Mouse (Mus musculus): Measurements from ENCODE around the gene Fkbp8. TPM values are rescaled to one million over a fixed set of nuclear protein-coding genes. Genes with fewer than 3 reads are reported as not detected.
A peak's percentile ranks its signal among the peaks of the same experiment; 100 is the strongest.

Fkbp8 gene
- polyA plus RNA-seq, 1 experiment from 2014 or later: 360 TPM

DNA sequence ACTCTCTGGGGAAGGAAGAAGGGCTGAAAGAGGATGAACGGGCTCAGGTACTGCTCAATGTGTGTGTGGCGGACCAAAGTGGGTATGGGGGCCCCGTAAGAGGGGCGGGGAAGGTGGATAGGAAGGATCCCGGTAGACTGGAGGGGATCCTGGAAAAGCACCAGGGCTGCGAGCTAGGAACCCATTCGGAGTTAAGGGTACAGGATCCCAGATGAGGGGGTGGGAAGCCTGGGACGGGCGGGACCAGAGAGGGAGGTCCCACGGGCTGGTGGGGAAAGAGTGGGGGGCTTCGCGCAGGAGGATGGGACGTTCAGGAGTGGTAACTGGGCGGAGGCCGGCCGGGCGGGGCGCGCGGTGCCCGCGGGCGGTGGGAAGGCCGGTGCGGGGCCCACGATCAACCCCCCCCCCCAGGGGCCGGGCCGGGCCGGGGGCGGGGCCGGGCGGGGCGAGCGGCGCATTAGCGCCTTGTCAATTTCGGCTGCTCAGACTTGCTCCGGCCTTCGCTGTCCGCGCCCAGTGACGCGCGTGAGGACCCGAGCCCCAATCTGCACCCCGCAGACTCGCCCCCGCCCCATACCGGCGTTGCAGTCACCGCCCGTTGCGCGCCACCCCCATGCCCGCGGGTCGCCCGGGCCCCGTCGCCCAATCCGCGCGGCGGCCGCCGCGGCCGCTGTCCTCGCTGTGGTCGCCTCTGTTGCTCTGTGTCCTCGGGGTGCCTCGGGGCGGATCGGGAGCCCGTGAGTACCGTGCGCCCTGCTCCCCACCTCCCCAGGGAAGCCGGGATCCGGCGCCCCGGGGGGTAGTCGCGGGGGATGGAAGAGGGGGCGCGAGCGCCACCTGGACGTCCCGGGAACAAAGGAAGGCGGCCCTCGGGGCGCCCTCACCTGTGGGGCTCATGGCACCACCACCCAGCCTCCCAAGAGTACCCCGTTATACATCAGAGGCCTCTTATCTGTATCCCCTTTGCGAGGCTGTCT is 34.6 kb upstream of the Fkbp8 start, which contains the start of gene Crlf1:
Crlf1 (plus strand) TSS at position 495 of the 977 bp plus-strand sequence.
- DNase-seq (ENCODE audit: low spot score): no peak
- Histone ChIP-seq H3K4me1 (replicated peaks) (peaks cover 79% of the 10 kb centered on the region), H3K27ac (peak within 1 kb of the TSS; percentile 75), H3K4me3 (peak within 1 kb of the TSS; percentile 51), H3K27me3 (ENCODE audit: insufficient read depth, poor library complexity, severe bottlenecking) (peaks cover 100% of the 10 kb centered on the region), H3K9me3 (no peaks in the 10 kb centered on the region), H3K36me3 (no peaks in the 10 kb centered on the region)
- WGBS: under 1% methylated on average over 82 of the region's 93 CpGs

DNA sequence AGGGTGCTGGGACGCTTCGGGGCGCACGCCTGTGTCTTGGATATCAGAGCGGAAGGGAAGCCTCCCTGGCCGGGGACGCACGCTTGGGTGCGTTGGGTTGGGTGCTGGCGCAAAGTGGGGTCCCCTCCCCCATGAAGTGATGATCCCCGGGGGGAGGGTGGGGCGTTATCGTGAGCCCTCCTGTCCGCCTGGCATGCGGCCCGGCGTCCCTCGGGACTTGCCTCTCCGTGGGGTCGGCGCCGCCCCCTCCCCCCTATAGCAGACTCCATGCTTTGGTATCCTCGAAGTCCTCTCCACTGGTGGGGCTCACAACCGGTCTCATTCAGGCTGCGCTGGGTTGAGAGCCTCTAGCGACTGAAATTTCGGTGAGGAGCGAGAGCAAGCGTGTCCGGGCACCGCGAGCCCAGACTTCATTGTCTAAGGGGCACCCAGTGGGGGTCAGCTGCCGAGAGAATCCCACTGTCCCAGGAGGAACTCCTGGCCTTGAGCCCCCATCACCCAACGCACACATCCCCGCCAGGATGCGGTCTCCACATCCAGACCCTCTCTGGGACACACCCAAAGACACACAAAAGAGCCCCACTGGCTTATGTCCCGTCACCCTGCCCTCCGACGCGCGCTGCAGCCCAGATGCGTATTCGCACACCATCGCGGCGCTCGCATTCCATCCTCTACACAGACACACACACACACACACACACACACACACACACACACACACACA is 33.7 kb upstream of the Fkbp8 start:
- Histone ChIP-seq H3K4me3 (peak overlapping the region; percentile 51), H3K36me3 (no peaks in the 10 kb centered on the region), H3K27me3 (ENCODE audit: insufficient read depth, poor library complexity, severe bottlenecking) (peaks cover 100% of the 10 kb centered on the region), H3K9me3 (no peaks in the 10 kb centered on the region), H3K4me1 (replicated peaks) (peaks cover 70% of the 10 kb centered on the region), H3K27ac (peak overlapping the region; percentile 75)
- WGBS: 2% methylated on average over 47 of the region's 47 CpGs
- no peak for DNase-seq (ENCODE audit: low spot score)

DNA sequence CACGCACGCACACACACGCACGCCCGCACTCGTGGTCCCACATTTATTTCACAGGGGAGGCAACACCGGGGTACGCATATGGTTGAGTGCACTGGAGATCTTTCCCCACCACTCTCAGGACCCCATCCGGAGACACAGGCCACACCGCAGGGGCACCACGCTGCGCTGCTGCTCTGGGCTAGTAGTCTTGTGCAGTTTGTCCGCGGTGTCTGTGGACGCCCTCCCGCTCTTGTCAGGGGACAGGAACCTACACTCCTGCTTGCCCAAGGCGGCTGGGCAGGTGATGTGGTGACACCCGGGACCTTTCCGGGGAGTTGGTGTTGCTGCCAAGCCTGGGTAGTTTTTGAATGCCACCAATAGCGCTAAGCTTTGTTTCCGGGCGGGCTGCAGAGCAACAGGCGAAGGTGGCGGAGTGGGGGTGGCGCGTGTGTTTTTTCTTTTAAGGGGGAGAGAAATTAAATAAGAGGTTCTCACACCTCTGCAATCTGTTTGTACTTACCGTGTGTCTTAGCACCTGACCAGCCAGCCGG is 33.0 kb upstream of the Fkbp8 start:
- WGBS: 3% methylated on average over 28 of the region's 28 CpGs
- Histone ChIP-seq H3K27ac (no peak overlapping the region), H3K27me3 (ENCODE audit: insufficient read depth, poor library complexity, severe bottlenecking) (peaks cover 100% of the 10 kb centered on the region), H3K9me3 (no peaks in the 10 kb centered on the region), H3K4me1 (replicated peaks) (peaks cover 66% of the 10 kb centered on the region), H3K4me3 (peak overlapping the region; percentile 51), H3K36me3 (no peaks in the 10 kb centered on the region)
- no peak for DNase-seq (ENCODE audit: low spot score)

DNA sequence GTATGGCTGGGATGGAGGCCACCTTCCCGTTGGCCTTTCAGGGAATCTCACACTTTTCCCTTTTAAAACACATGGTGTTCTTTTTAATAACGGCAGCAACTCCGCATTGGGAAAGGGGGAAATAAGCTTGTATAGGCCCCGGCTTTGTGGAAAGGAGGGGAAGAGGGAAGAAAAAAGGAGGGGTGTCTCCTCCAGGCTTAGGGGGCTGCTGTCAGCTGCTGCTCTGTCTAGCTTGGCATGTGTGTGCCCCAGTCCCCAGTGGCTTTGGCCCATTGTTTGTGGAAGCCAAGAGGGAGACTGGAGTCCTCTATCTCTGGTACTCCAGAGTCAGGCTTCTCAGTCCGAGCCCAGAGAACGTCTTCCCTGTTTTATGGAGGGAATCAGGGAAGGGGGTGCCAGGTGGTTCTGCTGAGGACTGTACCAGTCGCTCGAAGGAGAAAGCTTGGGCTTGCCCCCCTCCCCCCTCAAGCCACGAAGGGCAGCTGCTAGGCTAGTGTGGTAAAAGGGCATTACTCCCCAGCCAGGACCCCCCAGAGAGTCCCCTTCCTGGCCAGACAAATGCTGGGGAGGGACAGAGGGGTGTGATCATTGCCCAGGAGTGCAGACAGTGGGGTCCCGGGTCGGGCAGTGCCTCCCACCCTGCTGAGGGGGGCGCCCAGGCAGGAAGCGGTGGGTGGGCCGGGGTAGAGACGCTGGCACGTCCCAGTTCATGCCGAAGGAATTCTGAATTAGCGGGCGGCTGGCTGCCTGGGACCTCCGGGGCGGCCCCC is 32.3 kb upstream of the Fkbp8 start:
- WGBS: 2% methylated on average over 21 of the region's 21 CpGs
- Histone ChIP-seq H3K4me1 (replicated peaks) (peaks cover 65% of the 10 kb centered on the region), H3K9me3 (no peaks in the 10 kb centered on the region), H3K4me3 (peak overlapping the region; percentile 51), H3K36me3 (no peaks in the 10 kb centered on the region), H3K27me3 (ENCODE audit: insufficient read depth, poor library complexity, severe bottlenecking) (peaks cover 100% of the 10 kb centered on the region), H3K27ac (no peak overlapping the region)
- no peak for DNase-seq (ENCODE audit: low spot score)

DNA sequence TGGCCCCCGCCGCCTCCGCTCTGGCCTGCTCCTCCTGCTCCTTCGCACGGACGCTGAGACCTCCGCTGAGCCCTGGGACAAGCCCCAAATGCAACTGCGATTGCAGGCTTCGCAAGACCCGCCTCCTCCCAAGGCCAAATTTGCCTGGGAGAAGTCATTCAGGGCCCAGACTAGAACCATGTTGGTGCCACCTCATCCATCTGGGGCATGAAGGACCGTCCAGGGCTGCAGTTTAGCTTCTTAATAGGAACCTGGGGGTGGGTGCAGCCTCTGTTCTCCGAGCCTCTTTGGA is 31.8 kb upstream of the Fkbp8 start:
- H3K36me3 ChIP-seq: no peaks in the 10 kb centered on the region
- H3K4me1 ChIP-seq (replicated peaks): peaks cover 65% of the 10 kb centered on the region
- DNase-seq (ENCODE audit: low spot score): no peak
- H3K4me3 ChIP-seq: peak overlapping the region; percentile 51
- H3K27ac ChIP-seq: no peak overlapping the region
- WGBS: 6% methylated on average over 12 of the region's 12 CpGs
- H3K27me3 ChIP-seq (ENCODE audit: insufficient read depth, poor library complexity, severe bottlenecking): peaks cover 100% of the 10 kb centered on the region
- H3K9me3 ChIP-seq: no peaks in the 10 kb centered on the region

DNA sequence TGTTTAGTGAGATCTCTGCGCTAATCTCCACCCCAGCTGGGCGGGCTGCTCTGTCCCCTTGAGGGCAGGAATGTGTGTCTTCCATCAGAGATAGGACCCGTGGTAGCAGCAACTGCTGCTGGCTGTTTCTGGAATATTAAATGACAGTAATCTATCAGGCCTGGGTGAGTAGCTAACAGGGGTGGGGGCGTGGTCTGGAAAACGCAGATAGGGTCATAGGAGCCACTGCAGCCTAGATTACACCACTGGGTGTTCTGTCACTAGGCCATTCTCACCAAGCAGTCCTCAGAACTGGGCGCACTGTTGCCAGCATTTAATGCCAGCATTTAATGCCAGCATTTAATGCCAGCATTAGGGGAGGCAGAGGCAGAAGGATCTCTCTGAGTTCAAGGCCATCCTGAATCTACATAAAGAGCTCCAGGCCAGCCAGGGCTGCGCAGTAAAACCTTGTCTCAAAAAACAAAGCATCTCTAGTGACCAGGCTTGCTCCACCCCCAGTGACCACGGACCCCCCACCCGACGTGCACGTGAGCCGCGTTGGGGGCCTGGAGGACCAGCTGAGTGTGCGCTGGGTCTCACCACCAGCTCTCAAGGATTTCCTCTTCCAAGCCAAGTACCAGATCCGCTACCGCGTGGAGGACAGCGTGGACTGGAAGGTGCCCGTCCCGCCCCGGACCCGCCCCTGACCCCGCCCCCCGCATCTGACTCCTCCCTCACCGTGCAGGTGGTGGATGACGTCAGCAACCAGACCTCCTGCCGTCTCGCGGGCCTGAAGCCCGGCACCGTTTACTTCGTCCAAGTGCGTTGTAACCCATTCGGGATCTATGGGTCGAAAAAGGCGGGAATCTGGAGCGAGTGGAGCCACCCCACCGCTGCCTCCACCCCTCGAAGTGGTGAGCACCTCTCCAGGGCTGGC is 26.9 kb upstream of the Fkbp8 start:
- Histone ChIP-seq H3K27ac (no peak overlapping the region), H3K27me3 (ENCODE audit: insufficient read depth, poor library complexity, severe bottlenecking) (peaks cover 93% of the 10 kb centered on the region), H3K4me1 (replicated peaks) (peaks cover 60% of the 10 kb centered on the region), H3K36me3 (peaks cover 18% of the 10 kb centered on the region), H3K4me3 (peak overlapping the region; percentile 25), H3K9me3 (no peaks in the 10 kb centered on the region)
- 8% methylated on average over 39 of the region's 39 CpGs for WGBS
- no peak for DNase-seq (ENCODE audit: low spot score)

DNA sequence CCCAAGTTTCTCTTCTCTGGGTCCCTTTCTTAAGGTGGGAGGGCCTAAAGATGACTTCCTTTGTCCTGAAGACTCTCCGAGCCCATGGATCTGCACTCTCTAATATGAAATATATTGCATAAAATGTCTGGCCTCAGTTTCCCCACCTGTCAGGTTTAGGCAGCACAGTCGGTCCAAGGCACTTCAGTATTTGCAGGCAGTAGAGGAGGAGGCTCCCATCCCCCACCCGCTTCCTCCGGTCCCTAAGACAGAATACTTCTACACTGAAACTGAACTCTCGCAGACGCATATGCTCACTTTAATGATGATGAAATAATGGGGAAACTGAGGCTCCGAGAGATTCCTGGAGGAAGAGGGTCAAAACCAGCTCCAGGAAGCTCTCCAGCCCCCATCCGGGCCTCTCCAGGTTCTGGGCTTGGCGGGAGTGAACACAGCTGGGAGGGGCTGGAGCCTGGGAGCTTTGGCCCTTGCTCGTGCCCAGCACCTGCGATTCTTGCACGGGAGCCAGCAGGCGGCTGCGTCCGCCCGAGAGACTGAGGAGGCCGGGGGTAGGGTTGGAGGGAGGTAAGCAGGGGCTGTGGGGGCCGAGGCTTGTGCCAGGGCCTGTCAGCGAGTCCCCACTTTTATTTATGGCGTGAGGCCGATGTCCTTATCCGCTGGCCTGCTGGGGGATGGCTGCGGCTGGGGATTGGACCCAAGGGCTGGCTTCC is 25.5 kb upstream of the Fkbp8 start:
- no peak for DNase-seq (ENCODE audit: low spot score)
- WGBS: 13% methylated on average over 23 of the region's 23 CpGs
- Histone ChIP-seq H3K36me3 (peaks cover 19% of the 10 kb centered on the region), H3K27ac (no peak overlapping the region), H3K4me1 (replicated peaks) (peaks cover 68% of the 10 kb centered on the region), H3K27me3 (ENCODE audit: insufficient read depth, poor library complexity, severe bottlenecking) (peaks cover 80% of the 10 kb centered on the region), H3K9me3 (no peaks in the 10 kb centered on the region), H3K4me3 (peak overlapping the region; percentile 16)

DNA sequence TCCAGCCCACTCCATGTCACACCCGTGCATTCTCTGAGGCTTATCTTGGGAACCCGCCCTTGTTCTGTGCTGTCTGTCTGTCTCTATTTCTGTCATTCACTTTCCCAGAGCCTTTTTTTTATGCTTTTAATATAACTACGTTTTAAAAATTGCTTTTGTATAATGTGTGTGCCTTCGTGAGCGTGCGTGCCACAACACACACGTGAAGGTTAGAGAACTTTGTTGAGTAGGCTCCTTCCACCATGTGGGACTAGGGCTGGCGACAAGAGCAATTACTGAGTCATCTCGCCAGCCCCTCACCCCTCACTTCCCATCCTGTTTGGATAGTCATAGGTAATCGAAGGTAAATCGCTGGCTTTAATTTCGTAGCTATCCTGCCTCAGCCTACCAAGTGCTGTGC is 25.0 kb upstream of the Fkbp8 start:
- peak overlapping the region; percentile 18; the same call in 1 of the 2 replicates for H3K4me3 ChIP-seq

DNA sequence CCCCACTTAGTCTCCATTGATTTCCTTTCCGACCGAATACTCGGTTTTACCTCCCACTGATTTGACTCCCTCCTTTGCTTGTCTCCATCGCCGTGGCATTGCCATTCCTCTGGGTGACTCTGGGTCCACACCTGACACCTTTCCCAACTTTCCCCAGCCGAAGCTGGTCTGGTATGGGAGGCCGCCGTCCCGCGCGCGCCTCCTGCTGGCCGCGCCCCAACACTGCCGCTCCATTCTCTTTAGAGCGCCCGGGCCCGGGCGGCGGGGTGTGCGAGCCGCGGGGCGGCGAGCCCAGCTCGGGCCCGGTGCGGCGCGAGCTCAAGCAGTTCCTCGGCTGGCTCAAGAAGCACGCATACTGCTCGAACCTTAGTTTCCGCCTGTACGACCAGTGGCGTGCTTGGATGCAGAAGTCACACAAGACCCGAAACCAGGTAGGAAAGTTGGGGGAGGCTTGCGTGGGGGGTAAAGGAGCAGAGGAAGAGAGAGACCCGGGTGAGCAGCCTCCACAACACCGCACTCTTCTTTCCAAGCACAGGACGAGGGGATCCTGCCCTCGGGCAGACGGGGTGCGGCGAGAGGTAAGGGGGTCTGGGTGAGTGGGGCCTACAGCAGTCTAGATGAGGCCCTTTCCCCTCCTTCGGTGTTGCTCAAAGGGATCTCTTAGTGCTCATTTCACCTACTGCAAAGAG is 24.3 kb upstream of the Fkbp8 start:
- WGBS: 12% methylated on average over 46 of the region's 46 CpGs
- Histone ChIP-seq H3K36me3 (peaks cover 31% of the 10 kb centered on the region), H3K4me1 (replicated peaks) (peaks cover 74% of the 10 kb centered on the region), H3K4me3 (peak overlapping the region; percentile 21), H3K9me3 (no peaks in the 10 kb centered on the region), H3K27ac (peak overlapping the region; percentile 12; the same call in 1 of the 2 replicates), H3K27me3 (ENCODE audit: insufficient read depth, poor library complexity, severe bottlenecking) (peaks cover 67% of the 10 kb centered on the region)
- DNase-seq (ENCODE audit: low spot score): peak; percentile 76

More for the DNA sequence above, 25.0 kb upstream of the Fkbp8 start:
- Histone ChIP-seq H3K4me1 (replicated peaks) (peaks cover 71% of the 10 kb centered on the region), H3K27me3 (ENCODE audit: insufficient read depth, poor library complexity, severe bottlenecking) (peaks cover 74% of the 10 kb centered on the region), H3K27ac (no peak overlapping the region), H3K36me3 (peaks cover 24% of the 10 kb centered on the region), H3K9me3 (no peaks in the 10 kb centered on the region)
- no peak for DNase-seq (ENCODE audit: low spot score)
- 35% methylated on average over 12 of the region's 12 CpGs for whole genome bisulfite sequencing

DNA sequence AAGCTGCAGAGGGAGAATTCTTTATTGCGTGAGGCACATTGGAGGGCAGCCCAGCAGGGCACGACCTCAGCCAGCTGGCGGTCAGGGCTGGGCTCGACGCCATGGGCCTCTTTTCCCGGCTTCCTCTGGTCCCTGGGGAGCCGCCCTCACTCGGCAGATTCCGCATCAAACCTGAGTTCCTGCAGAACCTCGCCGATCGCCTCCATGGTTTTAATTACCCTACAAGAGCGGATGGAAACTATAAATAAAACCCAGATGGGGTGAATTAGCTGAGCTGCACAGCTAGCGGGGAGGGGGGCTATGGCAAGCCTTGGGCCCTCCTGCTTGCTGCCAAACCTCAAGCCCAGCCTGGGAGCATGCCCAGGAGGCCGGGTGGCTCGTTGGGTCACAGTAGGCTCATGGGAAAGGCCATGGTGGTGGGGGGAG is 23.2 kb upstream of the Fkbp8 start:
- H3K27me3 ChIP-seq (ENCODE audit: insufficient read depth, poor library complexity, severe bottlenecking): peaks cover 56% of the 10 kb centered on the region
- 52% methylated on average over 16 of the region's 16 CpGs for WGBS
- H3K4me1 ChIP-seq (replicated peaks): peaks cover 84% of the 10 kb centered on the region
- H3K4me3 ChIP-seq: peak overlapping the region; percentile 64
- peak; percentile 63 for DNase-seq (ENCODE audit: low spot score)
- H3K36me3 ChIP-seq: peaks cover 42% of the 10 kb centered on the region
- H3K9me3 ChIP-seq: no peaks in the 10 kb centered on the region
- no peak overlapping the region for H3K27ac ChIP-seq

DNA sequence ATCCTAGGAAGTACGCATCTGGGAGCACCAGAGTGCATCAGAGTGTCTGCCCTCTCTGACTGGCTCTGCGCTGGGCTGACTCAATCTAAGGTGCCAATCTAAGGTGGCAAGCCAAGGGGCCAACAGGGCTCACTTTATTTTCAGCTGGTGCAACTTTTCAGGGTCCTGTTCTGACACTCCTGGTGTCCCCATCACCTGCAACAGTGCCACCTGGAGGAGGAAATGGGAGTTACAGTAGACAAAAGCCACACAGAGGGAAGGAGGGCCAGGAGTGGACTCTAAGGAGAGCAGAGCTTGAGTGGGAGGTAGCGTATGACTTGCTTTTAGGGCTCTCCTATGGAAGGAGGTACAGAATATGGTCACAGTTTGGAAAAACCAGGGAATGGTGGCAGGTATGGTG is 22.7 kb upstream of the Fkbp8 start:
- Histone ChIP-seq H3K27ac (no peak overlapping the region), H3K4me3 (peak overlapping the region; percentile 64; the same call in 1 of the 2 replicates), H3K4me1 (replicated peaks) (peaks cover 82% of the 10 kb centered on the region), H3K9me3 (no peaks in the 10 kb centered on the region), H3K36me3 (peaks cover 43% of the 10 kb centered on the region), H3K27me3 (ENCODE audit: insufficient read depth, poor library complexity, severe bottlenecking) (peaks cover 51% of the 10 kb centered on the region)
- 75% methylated on average over 3 of the region's 3 CpGs for WGBS
- DNase-seq (ENCODE audit: low spot score): peak; percentile 81
